Mouse (Mus musculus) forebrain, embryonic 11.5 days (tissue): ENCODE results near the gene Xpo5. TPM values are rescaled to one million over a fixed set of nuclear protein-coding genes. Genes with fewer than 3 reads are reported as not detected.

Experiments used
- ATAC-seq: fragments of 200-750 bp; cut with Nextera tagmentation; replicated peaks from 2 replicates; pipeline ENCODE4 v1.8.0; 2017; ENCODE audit warnings: moderate TSS enrichment; ENCODE audit not compliant: low FRiP score
- DNase-seq: peaks from one replicate; pipeline ENCODE4 v3.0.0-alpha.2; 2017; ENCODE audit warnings: low spot score
- H3K27ac ChIP-seq: fragments of 300-500 bp; sonication (generic); 2 replicates; pipeline ENCODE4 v1.5.1; 2014; ENCODE audit warnings: low read depth, low read length
- H3K27me3 ChIP-seq: fragments of 300-500 bp; sonication (generic); 2 replicates; pipeline ENCODE4 v1.6.1; 2014; ENCODE audit warnings: mild to moderate bottlenecking, low read length, mixed read lengths; ENCODE audit not compliant: control insufficient read depth, insufficient read depth
- H3K36me3 ChIP-seq: fragments of 300-500 bp; sonication (generic); 2 replicates; pipeline ENCODE4 v1.6.1; 2014; ENCODE audit warnings: mild to moderate bottlenecking, low read length, moderate library complexity, mixed read lengths; ENCODE audit not compliant: control insufficient read depth, insufficient read depth
- H3K4me1 ChIP-seq: fragments of 300-500 bp; sonication (generic); replicated peaks from 2 replicates; pipeline ENCODE4 v1.6.1; 2014; ENCODE audit warnings: low read length, mixed read lengths; ENCODE audit not compliant: control insufficient read depth, insufficient read depth
- H3K4me2 ChIP-seq: fragments of 300-500 bp; sonication (generic); 2 replicates; pipeline ENCODE4 v1.6.1; 2014; ENCODE audit warnings: low read depth, mild to moderate bottlenecking, low read length, moderate library complexity, mixed read lengths; ENCODE audit not compliant: severe bottlenecking
- H3K4me3 ChIP-seq: fragments of 300-500 bp; sonication (generic); 2 replicates; pipeline ENCODE4 v1.5.1; 2014; ENCODE audit warnings: low read depth, low read length
- H3K9ac ChIP-seq: fragments of 300-500 bp; sonication (generic); 2 replicates; pipeline ENCODE4 v1.6.1; 2014; ENCODE audit warnings: low read length
- H3K9me3 ChIP-seq: fragments of 300-500 bp; sonication (generic); 2 replicates; pipeline ENCODE4 v1.6.1; 2016; ENCODE audit warnings: low read length, mixed read lengths; ENCODE audit not compliant: control insufficient read depth
- WGBS: fragments of 180-500 bp; shearing (Covaris S2); extraction: QIAGEN DNeasy Blood & Tissue Kit; methylation state at CpG from one replicate; pipeline ENCODE4 v1.1.7; 2014; 5-methylcytosine and 5-hydroxymethylcytosine counted together
- polyA plus RNA-seq: library from polyadenylated mRNA; unstranded; fragments of >200 nt; fragmentation: Nextera tagmentation; extraction: Ambion mirVana; gene quantifications from 2 replicates; pipeline ENCODE4 v1.2.1, GENCODE M21; 2014

Xpo5 gene
- polyA plus RNA-seq, 1 experiment from 2014 or later, result 76.7 TPM

DNA sequence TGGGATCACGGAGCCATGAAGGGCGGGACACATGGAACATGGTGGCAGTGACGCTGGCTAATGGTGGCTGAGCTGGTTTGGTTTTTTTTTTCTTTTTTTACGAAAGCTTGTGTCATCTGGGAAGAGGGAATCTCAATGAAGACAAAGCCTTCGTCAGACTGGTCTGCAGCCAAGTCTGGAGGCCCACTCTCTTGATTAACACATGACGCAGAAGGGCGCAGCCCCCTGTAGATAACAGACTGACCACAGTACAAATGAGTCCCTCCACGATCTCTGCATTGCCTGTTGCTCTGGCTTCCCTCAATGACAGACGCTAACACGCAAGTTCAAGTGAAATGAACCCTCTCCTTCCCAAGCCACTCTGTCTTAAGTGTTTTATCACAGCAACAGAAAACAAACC, 72.9 kb downstream of the Xpo5 start:
- Histone ChIP-seq H3K9ac (no peak overlapping the region), H3K4me1 (no peaks in the 10 kb centered on the region), H3K4me3 (no peak overlapping the region), H3K9me3 (no peaks in the 10 kb centered on the region), H3K36me3 (no peaks in the 10 kb centered on the region; the same call in 1 of the 2 replicates), H3K27me3 (no peaks in the 10 kb centered on the region), H3K4me2 (no peak overlapping the region), H3K27ac (no peak overlapping the region)
- WGBS, result 95% methylated on average over 10 of the region's 10 CpGs
- DNase-seq (peak; percentile 33), ATAC-seq (no peak)

DNA sequence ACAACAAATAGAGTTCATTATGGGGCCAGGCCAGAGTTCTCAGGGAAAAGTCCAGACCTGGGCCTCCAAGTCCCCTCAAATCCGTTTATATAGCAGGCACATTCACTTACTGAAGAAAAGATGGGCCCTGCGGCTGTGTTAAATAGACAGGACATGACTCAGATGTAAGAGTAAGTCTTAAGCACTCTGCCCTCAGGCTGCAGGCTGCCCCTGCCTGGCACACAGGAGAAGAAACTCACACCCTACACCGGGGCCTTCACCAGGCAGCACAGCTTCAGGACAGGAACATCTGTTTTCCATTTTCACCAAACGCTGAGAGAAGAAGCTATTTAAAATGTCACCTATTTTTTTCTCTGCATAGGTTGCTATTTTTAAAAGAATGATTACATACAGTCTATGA, 75.0 kb downstream of the Xpo5 start:
- 79% methylated on average over 4 of the region's 4 CpGs for WGBS
- no peaks in the 10 kb centered on the region for H3K9me3 ChIP-seq
- no peak overlapping the region for H3K4me2 ChIP-seq
- no peak for ATAC-seq
- no peak overlapping the region for H3K4me3 ChIP-seq
- no peak for DNase-seq
- no peak overlapping the region for H3K9ac ChIP-seq
- H3K4me1 ChIP-seq, result peaks cover 3% of the 10 kb centered on the region; the same call in 1 of the 2 replicates
- H3K27me3 ChIP-seq, result no peaks in the 10 kb centered on the region
- H3K27ac ChIP-seq, result no peak overlapping the region
- H3K36me3 ChIP-seq, result no peaks in the 10 kb centered on the region; the same call in 1 of the 2 replicates

DNA sequence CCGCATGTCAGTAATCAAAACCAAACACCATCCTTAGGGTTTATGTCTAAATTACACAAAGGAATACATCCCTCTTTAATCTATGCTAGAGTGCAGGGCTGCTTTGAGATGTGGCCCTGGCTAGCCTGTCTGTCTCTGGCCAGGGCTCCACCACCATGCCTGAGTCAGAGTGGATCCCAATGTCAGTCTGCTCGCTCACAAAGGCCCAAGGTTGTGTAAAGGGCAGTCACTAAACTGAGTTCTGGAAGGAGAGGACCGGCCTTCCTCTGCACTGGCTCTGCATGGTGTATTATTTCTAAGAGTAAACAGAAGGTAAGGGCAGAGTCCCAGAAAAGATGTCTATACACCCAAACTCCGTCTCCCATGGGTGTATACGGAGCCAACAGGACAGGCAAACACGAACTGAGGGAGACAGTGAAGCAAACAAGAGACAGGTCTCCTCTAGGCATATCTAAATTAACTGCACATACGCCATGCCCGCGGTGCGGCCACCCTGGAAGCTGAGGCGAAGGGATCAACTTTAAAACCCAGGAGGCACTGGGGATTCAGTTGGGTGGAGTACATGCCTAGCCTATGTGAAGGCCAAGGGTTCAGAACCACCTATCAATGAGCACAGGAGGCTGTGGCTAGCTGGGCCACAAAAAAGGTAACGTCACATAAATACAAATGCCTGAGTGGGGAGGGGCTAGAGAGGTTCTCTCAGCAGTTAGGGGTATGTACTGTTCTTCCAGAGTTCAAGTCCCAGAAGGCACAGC, 75.6 kb downstream of the Xpo5 start:
- no peak for ATAC-seq
- H3K4me3 ChIP-seq, result no peak overlapping the region
- no peaks in the 10 kb centered on the region for H3K27me3 ChIP-seq
- no peak for DNase-seq
- no peak overlapping the region for H3K27ac ChIP-seq
- H3K9me3 ChIP-seq, result no peaks in the 10 kb centered on the region
- H3K36me3 ChIP-seq, result no peaks in the 10 kb centered on the region; the same call in 1 of the 2 replicates
- H3K4me1 ChIP-seq, result peaks cover 4% of the 10 kb centered on the region; the same call in 1 of the 2 replicates
- WGBS, result 84% methylated on average over 12 of the region's 12 CpGs
- no peak overlapping the region for H3K9ac ChIP-seq
- no peak overlapping the region for H3K4me2 ChIP-seq

DNA sequence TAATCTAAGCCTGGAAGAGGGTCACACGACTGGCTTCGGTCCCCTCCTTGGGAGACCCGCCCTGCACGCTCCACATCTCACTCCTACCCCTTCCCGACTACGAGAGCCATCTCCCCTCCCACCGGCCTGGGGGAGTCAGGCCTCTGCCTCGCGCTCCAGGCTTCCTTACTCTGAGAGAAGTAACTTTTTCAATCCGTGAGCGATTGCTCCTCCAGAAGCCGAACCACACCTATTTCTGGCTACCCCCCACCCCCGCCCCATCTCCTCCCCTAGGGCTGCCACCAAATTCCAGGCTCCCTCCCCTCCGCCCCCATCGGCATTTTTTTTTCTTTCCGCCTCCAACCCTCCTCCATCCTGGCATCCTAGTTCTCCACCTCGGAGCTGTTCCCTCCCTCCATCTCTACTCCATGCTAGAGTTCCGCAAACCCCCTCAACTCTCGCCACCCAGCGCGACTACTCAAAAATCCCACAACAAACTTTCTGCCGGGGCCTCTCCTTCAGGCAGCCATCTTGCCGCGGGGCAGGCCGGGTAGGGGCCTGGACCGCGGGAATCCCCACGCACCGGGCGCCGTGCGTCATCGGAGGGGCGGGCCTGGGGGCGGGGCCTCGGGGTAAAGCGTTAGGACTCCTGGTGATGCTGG, 80.0 kb downstream of the Xpo5 start, which contains the start of gene Tjap1:
Gene Tjap1 (minus strand): TSS at position 544 of the 641 bp plus-strand sequence.
- Histone ChIP-seq H3K9ac (peak within 1 kb of the TSS; percentile 65), H3K27ac (peak within 1 kb of the TSS; percentile 60; the same call in 1 of the 2 replicates), H3K36me3 (no peaks in the 10 kb centered on the region; the same call in 1 of the 2 replicates), H3K4me1 (peaks cover 6% of the 10 kb centered on the region; the same call in 1 of the 2 replicates), H3K9me3 (no peaks in the 10 kb centered on the region), H3K27me3 (no peaks in the 10 kb centered on the region), H3K4me3 (peak within 1 kb of the TSS; percentile 73), H3K4me2 (peak within 1 kb of the TSS; percentile 73)
- peak; percentile 97 for DNase-seq
- WGBS, result under 1% methylated on average over 36 of the region's 37 CpGs
- ATAC-seq, result peak; percentile 98

DNA sequence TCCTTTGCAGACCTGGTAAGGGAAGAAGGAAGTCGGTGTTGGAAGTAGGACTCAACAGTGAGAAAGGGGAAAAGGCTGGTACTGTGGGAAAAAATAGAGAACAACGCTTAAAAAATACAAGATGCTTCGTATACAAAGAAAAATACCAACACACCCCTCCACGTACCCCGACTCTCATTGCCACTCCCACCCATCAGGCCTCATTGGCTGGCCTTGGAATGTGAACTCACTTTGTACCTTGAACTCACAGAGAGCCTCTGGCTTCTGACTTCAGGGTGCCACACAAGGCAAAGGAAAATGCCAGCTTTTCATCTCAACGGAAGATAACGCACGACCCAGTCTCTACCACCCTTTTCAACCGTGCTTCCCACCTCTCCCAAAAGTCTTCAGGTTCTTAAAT, 80.6 kb downstream of the Xpo5 start:
- Histone ChIP-seq H3K9me3 (no peaks in the 10 kb centered on the region), H3K4me1 (peaks cover 8% of the 10 kb centered on the region; the same call in 1 of the 2 replicates), H3K9ac (peak overlapping the region; percentile 65; the same call in 1 of the 2 replicates), H3K27me3 (no peaks in the 10 kb centered on the region), H3K36me3 (no peaks in the 10 kb centered on the region; the same call in 1 of the 2 replicates), H3K27ac (no peak overlapping the region), H3K4me2 (peak overlapping the region; percentile 73; the same call in 1 of the 2 replicates), H3K4me3 (peak overlapping the region; percentile 73)
- DNase-seq (no peak), ATAC-seq (peak; percentile 74)
- 22% methylated on average over 9 of the region's 9 CpGs for WGBS

DNA sequence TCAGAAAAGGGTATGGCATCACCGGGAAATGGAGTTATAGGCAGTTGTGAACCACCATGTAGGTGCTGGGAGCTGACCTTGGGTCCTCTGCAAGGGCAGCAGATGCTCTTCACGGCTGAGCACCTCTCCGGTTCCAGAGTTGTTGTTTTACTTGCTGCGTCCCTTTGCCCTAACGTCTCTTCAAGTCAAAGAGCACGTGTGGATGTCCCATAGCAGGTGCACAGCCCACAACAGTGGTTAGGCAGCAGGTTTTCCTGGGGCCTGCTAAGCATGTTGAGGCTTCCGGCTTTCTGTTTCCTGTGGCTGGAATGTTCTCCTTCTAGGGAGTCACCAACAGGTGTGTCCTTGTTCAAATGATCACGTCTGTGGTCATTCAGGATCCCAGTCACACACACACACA, 81.3 kb downstream of the Xpo5 start:
- Histone ChIP-seq H3K9me3 (no peaks in the 10 kb centered on the region), H3K27me3 (no peaks in the 10 kb centered on the region), H3K4me2 (no peak overlapping the region), H3K27ac (no peak overlapping the region), H3K9ac (no peak overlapping the region), H3K4me1 (peaks cover 8% of the 10 kb centered on the region; the same call in 1 of the 2 replicates), H3K4me3 (no peak overlapping the region), H3K36me3 (no peaks in the 10 kb centered on the region; the same call in 1 of the 2 replicates)
- peak; percentile 35 for DNase-seq
- ATAC-seq, result no peak
- 86% methylated on average over 8 of the region's 8 CpGs for WGBS

DNA sequence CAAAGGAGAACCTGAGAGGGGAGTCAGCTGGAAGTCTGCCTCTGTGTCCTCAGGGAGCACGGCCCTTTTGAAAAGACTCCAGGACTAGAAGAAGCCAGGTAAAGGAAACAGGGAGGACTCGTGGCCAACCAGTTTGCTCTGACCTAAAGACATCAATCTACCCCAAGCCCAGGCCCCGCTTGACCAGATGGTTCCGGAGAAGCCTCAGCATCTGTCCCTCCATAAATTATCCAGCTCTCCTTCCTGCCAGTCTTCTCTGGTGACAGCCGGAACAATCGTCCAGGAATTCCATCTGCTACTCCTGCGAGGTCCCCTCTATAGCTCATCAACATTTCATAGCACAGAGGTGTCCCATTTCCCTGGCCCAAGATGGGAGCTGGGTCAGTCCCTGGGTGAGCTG, 82.1 kb downstream of the Xpo5 start:
- WGBS, result 71% methylated on average over 7 of the region's 7 CpGs
- ATAC-seq (no peak), DNase-seq (peak; percentile 35)
- H3K9me3 ChIP-seq, result no peaks in the 10 kb centered on the region
- no peaks in the 10 kb centered on the region; the same call in 1 of the 2 replicates for H3K36me3 ChIP-seq
- H3K9ac ChIP-seq, result no peak overlapping the region
- no peak overlapping the region for H3K27ac ChIP-seq
- no peak overlapping the region for H3K4me3 ChIP-seq
- no peak overlapping the region for H3K4me2 ChIP-seq
- peaks cover 8% of the 10 kb centered on the region; the same call in 1 of the 2 replicates for H3K4me1 ChIP-seq
- no peaks in the 10 kb centered on the region for H3K27me3 ChIP-seq

DNA sequence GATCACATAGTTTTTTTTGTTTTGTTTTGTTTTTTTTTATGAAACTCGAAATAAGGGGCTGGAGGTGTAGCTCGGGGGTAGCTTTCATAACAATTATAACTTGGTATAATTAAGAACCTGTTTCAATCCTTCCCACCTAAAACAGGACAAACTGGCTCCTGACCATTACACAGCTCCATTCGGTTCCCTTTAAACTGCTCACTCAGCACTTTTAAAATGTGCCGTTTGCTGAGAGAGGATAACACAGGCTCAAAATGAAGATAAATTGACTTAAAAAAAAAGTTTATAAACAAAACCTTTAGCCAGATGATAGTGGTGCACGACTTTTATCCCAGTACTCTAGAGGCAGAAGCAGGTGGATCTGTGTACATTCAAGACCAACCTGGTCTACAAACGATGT, 82.8 kb downstream of the Xpo5 start:
- DNase-seq (no peak), ATAC-seq (no peak)
- H3K4me1 ChIP-seq, result peaks cover 8% of the 10 kb centered on the region; the same call in 1 of the 2 replicates
- H3K4me3 ChIP-seq, result no peak overlapping the region
- no peaks in the 10 kb centered on the region for H3K9me3 ChIP-seq
- no peak overlapping the region for H3K27ac ChIP-seq
- H3K4me2 ChIP-seq, result no peak overlapping the region
- no peak overlapping the region for H3K9ac ChIP-seq
- WGBS, result 78% methylated on average over 6 of the region's 6 CpGs
- H3K27me3 ChIP-seq, result no peaks in the 10 kb centered on the region
- no peaks in the 10 kb centered on the region; the same call in 1 of the 2 replicates for H3K36me3 ChIP-seq
